Comparison of ENCODE assay signal across 10 mouse cellular contexts in genomic region chr3:116562408-116563094, GRCm38 (mm10). TPM values are rescaled to one million over a fixed set of nuclear protein-coding genes. Genes with fewer than 3 reads are reported as not detected.
DNase-seq lines count a peak whose midpoint lies in the region; ATAC-seq and TF ChIP-seq lines count a peak whose summit lies in the region.
"Had no signal": no experiment of that assay in that cellular context is flagged by ENCODE, and none has a peak within 500 bp of the region (broad histone marks: within the 10 kb centered on the region; RNA-seq: fewer than 3 reads in every experiment).

Lrrc39 (plus strand) TSS chr3:116562973.

- peak; percentile 43 for DNase-seq in G1E (ENCODE audit: low spot score)
- DNase-seq in c-Kit-positive CD71-negative TER-119-negative erythroid progenitor cells, embryonic 14.5 days (ENCODE audit: low read depth) = peak; percentile 24
- DNase-seq in heart, adult 8-10 months (ENCODE audit: low spot score) = peak; percentile 45
- no peak for DNase-seq in layer of hippocampus, adult 11-12 months (ENCODE audit: low spot score)
- DNase-seq in midbrain, embryonic 14.5 days = no peak

- H3K4me2 ChIP-seq in liver, embryonic 12.5 days = peak within 1 kb of the TSS; percentile 79
- H3K4me2 ChIP-seq in midbrain, embryonic 14.5 days (ENCODE audit: low read length) = no peak within 1 kb of the TSS
- H3K4me2 ChIP-seq: forebrain, embryonic 13.5 days had no signal

- no peaks in the 10 kb centered on the region for H3K27me3 ChIP-seq in G1E (ENCODE audit: insufficient read depth, low read length)
- no peaks in the 10 kb centered on the region for H3K27me3 ChIP-seq in liver, embryonic 12.5 days (replicated peaks)
- no peaks in the 10 kb centered on the region for H3K27me3 ChIP-seq in midbrain, embryonic 14.5 days (ENCODE audit: control insufficient read depth, insufficient read depth, low read length)
- H3K27me3 ChIP-seq: forebrain, embryonic 13.5 days had no signal

- H3K4me3 ChIP-seq in G1E (ENCODE audit: low read depth, low read length) = peak within 1 kb of the TSS; percentile 51; the same call in 1 of the 2 replicates
- H3K4me3 ChIP-seq in liver, embryonic 12.5 days = peak within 1 kb of the TSS; percentile 64
- H3K4me3 ChIP-seq in midbrain, embryonic 14.5 days (replicated peaks; ENCODE audit: low read depth, low read length) = no peak within 1 kb of the TSS
- H3K4me3 ChIP-seq: forebrain, embryonic 13.5 days; limb, embryonic 10.5 days had no signal

- 23% methylated on average over 7 of the region's 7 CpGs for WGBS in liver, embryonic 12.5 days (ENCODE audit: insufficient replicate concordance)
- 84% methylated on average over 7 of the region's 7 CpGs for WGBS in midbrain, embryonic 14.5 days

- peak; percentile 95 for ATAC-seq in G1E (ENCODE audit: extremely low read depth, insufficient number of reproducible peaks, low FRiP score, poor library complexity, severe bottlenecking)
- ATAC-seq in liver, embryonic 12.5 days = peak; percentile 98
- no peak for ATAC-seq in inflammation-experienced regulatory T-cells, adult 6 months
- ATAC-seq in midbrain, embryonic 14.5 days (ENCODE audit: low FRiP score, low TSS enrichment) = no peak
- no peak for ATAC-seq in activated CD4-positive, CD25-positive, alpha-beta regulatory T cell, adult 4 months
- ATAC-seq: forebrain, embryonic 13.5 days had no signal

- peaks cover 3% of the 10 kb centered on the region; the same call in 1 of the 2 replicates for H3K9me3 ChIP-seq in G1E (replicated peaks)
- H3K9me3 ChIP-seq in liver, embryonic 12.5 days (replicated peaks) = peaks cover 10% of the 10 kb centered on the region
- no peaks in the 10 kb centered on the region for H3K9me3 ChIP-seq in midbrain, embryonic 14.5 days (ENCODE audit: control insufficient read depth, low read length)
- H3K9me3 ChIP-seq: limb, embryonic 10.5 days had no signal

- peak within 1 kb of the TSS; percentile 71 for H3K9ac ChIP-seq in liver, embryonic 12.5 days
- H3K9ac ChIP-seq in midbrain, embryonic 14.5 days (replicated peaks; ENCODE audit: low read length) = no peak within 1 kb of the TSS
- H3K9ac ChIP-seq: forebrain, embryonic 13.5 days had no signal

- no peaks in the 10 kb centered on the region for H3K36me3 ChIP-seq in G1E (replicated peaks)
- H3K36me3 ChIP-seq in liver, embryonic 12.5 days = peaks cover 16% of the 10 kb centered on the region
- H3K36me3 ChIP-seq in midbrain, embryonic 14.5 days (ENCODE audit: control insufficient read depth, insufficient read depth, low read length) = no peaks in the 10 kb centered on the region
- H3K36me3 ChIP-seq: limb, embryonic 10.5 days had no signal

- peaks cover 18% of the 10 kb centered on the region for H3K4me1 ChIP-seq in G1E (ENCODE audit: insufficient read depth, low read depth, low read length)
- H3K4me1 ChIP-seq in liver, embryonic 12.5 days = peaks cover 36% of the 10 kb centered on the region
- H3K4me1 ChIP-seq in midbrain, embryonic 14.5 days (ENCODE audit: control insufficient read depth, insufficient read depth, low read length) = no peaks in the 10 kb centered on the region
- H3K4me1 ChIP-seq: forebrain, embryonic 13.5 days; limb, embryonic 10.5 days had no signal

- H3K27ac ChIP-seq in liver, embryonic 12.5 days = peak within 1 kb of the TSS; percentile 93
- H3K27ac ChIP-seq in midbrain, embryonic 14.5 days (replicated peaks; ENCODE audit: low read depth, low read length) = no peak within 1 kb of the TSS
- H3K27ac ChIP-seq: forebrain, embryonic 13.5 days; limb, embryonic 10.5 days had no signal

- no peak for TF ChIP-seq CTCF in G1E (IDR thresholded peaks at IDR 0.05; ENCODE audit: low read depth, low read length)

RNA-seq across cellular contexts. Expression of gene Lrrc39, which starts in this region (rescaled TPM):
- total RNA-seq in G1E (2014; fragmentation: Nextera tagmentation) (2.0 and 4.2 TPM in 2 replicates), G1E (2017) (1.7 and 2.2 TPM in 2 replicates)
- not detected in 2 replicates for polyA plus RNA-seq in G1E (2012)
- 10 to 100 TPM; 72.9 to 87.5 (median 77.9) TPM for total RNA-seq in heart, adult 8-10 months (2022)
- 2.6 and 3.8 TPM in 2 replicates for polyA plus RNA-seq in liver, embryonic 12.5 days (2016; fragmentation: Nextera tagmentation; extraction: Ambion mirVana)
- 1 to 10 TPM in 1 of 3 experiments, under 1 TPM in 2; 0.58 to 1.0 (median 0.91) TPM for polyA plus RNA-seq in inflammation-experienced regulatory T-cells, adult 6 months (2017; shearing (Covaris generic))
- 0.34 and 0.49 TPM in 2 replicates for polyA plus RNA-seq in midbrain, embryonic 14.5 days (2014; fragmentation: Nextera tagmentation; extraction: Ambion mirVana)
- 1 to 10 TPM in 1 of 2 experiments, under 1 TPM in 1; 0.82 to 1.2 TPM for polyA plus RNA-seq in activated CD4-positive, CD25-positive, alpha-beta regulatory T cell, adult 4 months (2017; shearing (Covaris generic))

Comparison
In these comparisons a context has a peak if more than half of its experiments do, and no peak if none do; other contexts are left out.
1. RNA of gene Lrrc39 (total RNA-seq): 72.9 to 87.5 TPM in heart, adult 8-10 months; 1.7 to 4.2 TPM in G1E; every median in the first group is over 10 times any median in the second.
2. ATAC-seq: peak in G1E (single experiment) and liver, embryonic 12.5 days (single experiment); none in inflammation-experienced regulatory T-cells, adult 6 months (single experiment), midbrain, embryonic 14.5 days (single experiment) and activated CD4-positive, CD25-positive, alpha-beta regulatory T cell, adult 4 months (single experiment).
3. DNase-seq: peak in G1E (single experiment), c-Kit-positive CD71-negative TER-119-negative erythroid progenitor cells, embryonic 14.5 days (single experiment) and heart, adult 8-10 months (single experiment); none in layer of hippocampus, adult 11-12 months (single experiment) and midbrain, embryonic 14.5 days (single experiment).